ENCODE assay signal across 8 mouse cellular contexts in genomic region chr11:71749671-71750070, GRCm38 (mm10). TPM values are rescaled to one million over a fixed set of nuclear protein-coding genes. Genes with fewer than 3 reads are reported as not detected.
A peak's percentile ranks its signal among the peaks of the same experiment; 100 is the strongest.
DNase-seq lines count a peak whose midpoint lies in the region; ATAC-seq and TF ChIP-seq lines count a peak whose summit lies in the region.

TSS of gene Wscd1 (plus strand) at chr11:71749920.

- ATAC-seq in kidney, embryonic 16.5 days (ENCODE audit: low FRiP score, low TSS enrichment) = no peak
- ATAC-seq in forebrain, postnatal 0 days = peak; percentile 8; the same call in 1 of the 2 replicates
- ATAC-seq in midbrain, embryonic 13.5 days = peak; percentile 1; the same call in 1 of the 2 replicates

- H3K9me3 ChIP-seq in kidney, embryonic 16.5 days (ENCODE audit: low read length) = no peaks in the 10 kb centered on the region
- no peaks in the 10 kb centered on the region for H3K9me3 ChIP-seq in forebrain, postnatal 0 days (ENCODE audit: low read length)
- no peaks in the 10 kb centered on the region for H3K9me3 ChIP-seq in midbrain, embryonic 13.5 days

- peak within 1 kb of the TSS; percentile 54 for H3K4me3 ChIP-seq in kidney, embryonic 16.5 days (ENCODE audit: low read length)
- H3K4me3 ChIP-seq in cerebellum, adult 2 months (replicated peaks; ENCODE audit: insufficient read depth, low read depth, low read length) = peak within 1 kb of the TSS; percentile 54
- H3K4me3 ChIP-seq in forebrain, postnatal 0 days (ENCODE audit: low read depth, low read length) = peak within 1 kb of the TSS; percentile 74
- H3K4me3 ChIP-seq in midbrain, embryonic 13.5 days (replicated peaks) = peak within 1 kb of the TSS; percentile 88

- no peak for DNase-seq in kidney, adult 8-10 months
- peak; percentile 58 to 60 for DNase-seq in cerebellum, adult 2 months
- peak; percentile 78 for DNase-seq in forebrain, postnatal 0 days
- DNase-seq in layer of hippocampus, postnatal 36 days = no peak
- DNase-seq in c-Kit-positive CD71-positive TER-119-positive erythroid progenitor cells, embryonic 14.5 days (ENCODE audit: low spot score) = no peak
- no peak for DNase-seq in adrenal gland, adult 2 months

- WGBS in kidney, embryonic 16.5 days = 8% methylated on average over 5 of the region's 5 CpGs
- 10% methylated on average over 5 of the region's 5 CpGs for WGBS in cerebellum, adult 2 months
- WGBS in forebrain, postnatal 0 days = 2% methylated on average over 5 of the region's 5 CpGs
- WGBS in midbrain, embryonic 13.5 days = 2% methylated on average over 5 of the region's 5 CpGs

- H3K27ac ChIP-seq in kidney, embryonic 16.5 days (ENCODE audit: low read length) = no peak within 1 kb of the TSS
- peak within 1 kb of the TSS; percentile 78 for H3K27ac ChIP-seq in cerebellum, adult 2 months (ENCODE audit: insufficient read depth, low read length)
- H3K27ac ChIP-seq in forebrain, postnatal 0 days (ENCODE audit: low read depth, low read length) = peak within 1 kb of the TSS; percentile 78
- H3K27ac ChIP-seq in midbrain, embryonic 13.5 days = peak within 1 kb of the TSS; percentile 80

- peak; percentile 63 for TF ChIP-seq CTCF in cerebellum, adult 2 months (IDR thresholded peaks at IDR 0.05; ENCODE audit: borderline replicate concordance, insufficient read depth, low read depth, low read length)
- TF ChIP-seq CTCF in forebrain, postnatal 0 days (IDR thresholded peaks at IDR 0.05; ENCODE audit: low read depth) = peak; percentile 83

- peaks cover 15% of the 10 kb centered on the region; the same call in 1 of the 2 replicates for H3K4me1 ChIP-seq in kidney, embryonic 16.5 days (ENCODE audit: insufficient read depth, low read length)
- H3K4me1 ChIP-seq in cerebellum, adult 2 months (ENCODE audit: control insufficient read depth, insufficient read depth, low read length) = peaks cover 17% of the 10 kb centered on the region
- H3K4me1 ChIP-seq in forebrain, postnatal 0 days (ENCODE audit: insufficient read depth) = peaks cover 11% of the 10 kb centered on the region; the same call in 1 of the 2 replicates
- peaks cover 44% of the 10 kb centered on the region for H3K4me1 ChIP-seq in midbrain, embryonic 13.5 days (replicated peaks)

- peak within 1 kb of the TSS; percentile 62 for H3K9ac ChIP-seq in kidney, embryonic 16.5 days (replicated peaks; ENCODE audit: low read length)
- peak within 1 kb of the TSS; percentile 77 for H3K9ac ChIP-seq in forebrain, postnatal 0 days
- peak within 1 kb of the TSS; percentile 92 for H3K9ac ChIP-seq in midbrain, embryonic 13.5 days (replicated peaks)

- peak within 1 kb of the TSS; percentile 96 for H3K4me2 ChIP-seq in kidney, embryonic 16.5 days (replicated peaks; ENCODE audit: low read depth, low read length)
- H3K4me2 ChIP-seq in forebrain, postnatal 0 days (ENCODE audit: low read depth) = peak within 1 kb of the TSS; percentile 93
- H3K4me2 ChIP-seq in midbrain, embryonic 13.5 days (replicated peaks) = peak within 1 kb of the TSS; percentile 78

- no peak for TF ChIP-seq POLR2A in cerebellum, adult 2 months (IDR thresholded peaks at IDR 0.05; ENCODE audit: borderline replicate concordance, insufficient read depth, low read length)

- H3K36me3 ChIP-seq in kidney, embryonic 16.5 days (ENCODE audit: insufficient read depth, low read length) = no peaks in the 10 kb centered on the region
- no peaks in the 10 kb centered on the region for H3K36me3 ChIP-seq in forebrain, postnatal 0 days (ENCODE audit: insufficient read depth)
- H3K36me3 ChIP-seq in midbrain, embryonic 13.5 days = no peaks in the 10 kb centered on the region

- peaks cover 38% of the 10 kb centered on the region for H3K27me3 ChIP-seq in kidney, embryonic 16.5 days (ENCODE audit: insufficient read depth, low read length)
- no peaks in the 10 kb centered on the region for H3K27me3 ChIP-seq in cerebellum, adult 2 months (ENCODE audit: control insufficient read depth, insufficient read depth, low read length)
- no peaks in the 10 kb centered on the region for H3K27me3 ChIP-seq in forebrain, postnatal 0 days (ENCODE audit: insufficient read depth, low read length)
- no peaks in the 10 kb centered on the region for H3K27me3 ChIP-seq in midbrain, embryonic 13.5 days

RNA-seq across cellular contexts. Expression of gene Wscd1, which starts in this region (rescaled TPM):
- polyA plus RNA-seq in kidney, embryonic 16.5 days (2015; fragmentation: Nextera tagmentation; extraction: Ambion mirVana) = 18.1 and 19.5 TPM in 2 replicates
- 96.2 and 106 TPM in 2 replicates for polyA plus RNA-seq in cerebellum, adult 2 months (2012; rRNA removed)
- 91.6 and 96.7 TPM in 2 replicates for total RNA-seq in forebrain, postnatal 0 days (2014; rRNA removed)
- polyA plus RNA-seq in forebrain, postnatal 0 days (2015; fragmentation: Nextera tagmentation; extraction: Ambion mirVana) = 46.7 and 63.1 TPM in 2 replicates
- 100 to 1,000 TPM; 113 to 127 TPM for total RNA-seq in layer of hippocampus, postnatal 36 days (2021)
- 79.2 and 82.5 TPM in 2 replicates for polyA plus RNA-seq in midbrain, embryonic 13.5 days (2015; fragmentation: Nextera tagmentation; extraction: Ambion mirVana)
- 1 to 10 TPM; 4.5 to 6.5 TPM for total RNA-seq in adrenal gland, adult 2 months (2021)
- 7.3 and 8.8 TPM in 2 replicates for polyA plus RNA-seq in adrenal gland, adult 2 months (2012; rRNA removed)

Comparison
In these comparisons a context has a peak if more than half of its experiments do, and no peak if none do; other contexts are left out.
1. RNA of gene Wscd1 (total RNA-seq): 113 to 127 TPM in layer of hippocampus, postnatal 36 days and 91.6 to 96.7 TPM in forebrain, postnatal 0 days; 4.5 to 6.5 TPM in adrenal gland, adult 2 months; every median in the first group is over 10 times any median in the second.
2. DNase-seq: peak in cerebellum, adult 2 months (2 of 2) and forebrain, postnatal 0 days (single experiment); none in kidney, adult 8-10 months (0 of 2), layer of hippocampus, postnatal 36 days (0 of 2), c-Kit-positive CD71-positive TER-119-positive erythroid progenitor cells, embryonic 14.5 days (single experiment) and adrenal gland, adult 2 months (single experiment).
3. Peak in every context shown above with its lines, with median percentiles within 50 percentile points of each other: H3K4me2 ChIP-seq, H3K4me3 ChIP-seq and H3K9ac ChIP-seq.